Mouse (Mus musculus) urinary bladder, postnatal 10 days (tissue): ENCODE measurements around the gene Uso1.

Experiments used
- DNase-seq: peaks from one replicate; pipeline ENCODE4 v3.0.0; 2022; ENCODE audit warnings: low spot score

Uso1 gene

GRCm38 (mm10) chr5:92240769-92241168 lies 103.0 kb downstream of the Uso1 start:
- no peak for DNase-seq

GRCm38 (mm10) chr5:92244900-92245299 lies 107.2 kb downstream of the Uso1 start:
- DNase-seq: no peak

- DNase-seq: no peak
Measured at GRCm38 (mm10) chr5:92245483-92245882, 107.7 kb downstream of the Uso1 start.

- no peak for DNase-seq
Measured at GRCm38 (mm10) chr5:92248614-92249013, 110.9 kb downstream of the Uso1 start.

GRCm38 (mm10) chr5:92252031-92252430 lies 114.3 kb downstream of the Uso1 start:
- DNase-seq: no peak
